Mouse (Mus musculus): Measurements from ENCODE around the gene Bloc1s6.
A peak's percentile ranks its signal among the peaks of the same experiment; 100 is the strongest.

The Bloc1s6 gene

DNA sequence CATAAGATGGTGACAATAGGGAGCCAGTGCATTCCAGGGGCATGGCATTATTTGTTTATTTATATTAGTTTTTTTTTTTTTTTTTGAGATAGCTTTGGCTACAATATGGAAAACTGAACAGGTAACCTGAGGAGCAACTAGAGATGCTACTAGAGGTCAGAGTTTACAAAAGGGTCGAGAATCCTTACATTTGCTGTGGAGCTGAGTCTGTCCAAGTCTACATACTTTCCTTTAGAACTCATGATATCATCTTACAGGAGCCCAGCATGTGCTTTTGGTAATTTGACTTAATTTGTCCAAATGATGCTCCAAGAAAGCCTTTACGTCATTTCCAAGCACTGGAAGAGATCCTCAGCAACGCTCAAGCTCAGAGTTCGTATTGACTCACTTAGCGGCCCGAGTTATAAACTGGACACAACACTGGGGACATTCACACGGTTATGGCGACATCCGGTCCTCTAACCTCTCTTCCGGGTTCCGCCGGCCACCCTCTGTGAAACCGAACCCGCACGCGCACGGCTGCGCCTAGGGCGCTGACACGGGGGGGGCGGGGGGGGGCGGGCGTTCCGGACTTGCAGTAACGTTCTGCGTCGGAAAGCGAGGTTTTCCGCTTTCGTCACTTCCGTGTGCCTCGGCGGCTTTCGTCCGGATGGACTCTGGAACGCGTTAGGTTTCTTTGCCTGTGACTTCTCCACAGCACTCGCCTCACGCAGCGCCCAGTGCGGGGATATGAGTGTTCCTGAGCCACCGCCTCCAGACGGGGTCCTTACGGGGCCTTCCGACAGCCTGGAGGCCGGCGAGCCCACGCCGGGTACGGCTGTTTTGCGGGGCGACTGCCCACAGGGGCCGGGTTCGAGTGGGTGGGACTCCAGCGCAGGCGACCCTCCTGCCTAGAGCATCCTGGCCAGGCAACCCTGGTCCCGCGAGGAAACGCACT lies at the start of gene Bloc1s6:
Bloc1s6 (plus strand) TSS at position 610 of the 937 bp plus-strand sequence.
- peak; percentile 91 for DNase-seq (ENCODE audit: low read depth, low spot score)

DNA sequence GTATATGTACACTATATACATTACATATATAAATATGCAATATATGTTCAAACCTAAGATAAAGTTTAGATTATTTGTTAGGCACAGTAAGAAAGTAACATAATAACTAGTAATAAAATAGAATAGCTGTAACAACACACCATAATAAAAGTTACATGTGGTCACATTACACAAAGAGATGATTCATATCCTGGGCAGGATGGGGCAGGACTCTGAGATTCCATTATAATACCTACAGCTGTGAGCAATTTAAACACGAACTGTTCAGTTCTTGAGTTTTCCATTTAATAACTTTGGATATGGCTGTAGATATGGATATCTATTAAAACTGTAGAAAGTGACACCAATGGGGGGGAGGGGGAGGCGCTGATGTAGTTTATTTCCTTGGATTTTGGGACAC lies 40.8 kb upstream of the Bloc1s6 start:
- no peak for DNase-seq (ENCODE audit: low read depth, low spot score)

DNA sequence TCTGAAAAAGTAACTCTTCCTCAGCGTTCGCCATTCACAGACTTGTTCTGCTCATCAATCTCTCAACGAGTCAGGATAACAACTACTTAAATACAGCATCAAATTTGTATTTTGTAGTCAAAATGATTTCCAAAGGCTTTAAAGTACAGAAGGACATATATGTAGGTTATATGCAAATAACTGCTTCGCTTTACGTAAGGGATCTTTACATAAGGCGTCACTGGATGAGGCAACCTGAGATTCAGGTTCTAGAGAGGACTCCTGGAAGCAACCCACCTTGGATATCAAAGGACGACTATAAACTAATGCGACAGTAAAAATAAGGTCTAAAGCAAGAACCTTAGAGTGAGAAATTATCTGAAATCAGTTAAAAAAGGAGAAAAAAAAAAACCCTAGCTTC lies 37.3 kb upstream of the Bloc1s6 start:
- DNase-seq (ENCODE audit: low read depth, low spot score): no peak

DNA sequence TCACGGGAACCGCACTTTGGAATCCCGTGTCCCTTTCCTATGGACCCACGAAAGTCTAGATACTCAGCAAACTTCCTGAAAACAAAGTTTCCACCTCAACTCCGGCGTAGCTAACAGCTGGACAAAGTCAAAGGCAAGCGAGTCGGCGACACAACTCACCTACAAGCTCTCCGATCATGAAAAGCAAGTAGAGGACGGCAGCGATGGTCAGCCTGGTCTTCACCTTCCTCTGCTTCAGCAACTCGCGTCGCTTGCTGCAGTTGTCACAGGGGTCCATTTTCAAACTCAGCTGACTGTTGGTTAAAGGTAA lies 36.5 kb upstream of the Bloc1s6 start:
- DNase-seq (ENCODE audit: low read depth, low spot score): peak; percentile 2

DNA sequence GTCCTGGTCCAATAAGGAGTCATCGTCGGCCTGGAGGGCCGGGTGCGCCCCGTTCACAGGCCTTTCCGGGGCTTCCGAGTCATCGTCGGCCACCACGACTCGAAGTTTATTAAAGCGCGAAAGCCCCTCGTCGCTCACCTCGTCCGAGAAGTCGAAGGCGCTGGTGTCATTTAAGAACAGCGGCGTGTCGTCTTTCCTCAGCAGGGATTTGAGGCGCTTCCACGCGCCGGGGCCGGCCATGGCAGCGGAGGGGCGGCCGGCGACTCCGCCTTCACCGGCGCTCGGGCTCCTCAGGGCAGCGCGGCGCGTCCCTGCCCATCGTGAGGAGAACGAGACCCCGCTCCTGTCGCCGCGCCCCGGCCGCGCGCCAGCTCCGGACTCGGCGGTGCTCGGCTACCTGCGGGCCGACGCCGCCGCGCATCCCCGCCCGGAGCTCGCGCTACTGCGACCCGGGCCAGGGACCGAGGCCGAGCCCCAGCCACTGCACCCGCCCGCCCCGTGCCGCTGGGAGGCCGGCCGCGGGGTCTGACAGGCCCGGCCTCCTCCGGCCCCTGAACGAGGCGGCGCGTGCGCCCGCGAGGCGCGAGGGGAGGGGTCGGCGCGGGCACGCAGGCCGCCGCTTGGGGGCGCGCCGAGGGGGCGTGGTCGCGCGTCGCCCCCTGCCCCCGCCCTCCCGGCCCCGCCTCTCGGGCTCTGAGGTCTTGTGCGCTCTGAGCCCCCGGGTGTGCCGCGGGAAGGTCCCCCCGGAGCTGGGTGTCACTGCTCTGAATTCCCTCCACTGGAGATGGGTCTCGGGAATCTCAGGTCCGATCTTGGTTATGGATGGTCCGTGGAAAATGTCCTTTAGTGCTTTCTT lies 35.9 kb upstream of the Bloc1s6 start, which contains the start of gene Slc30a4:
Slc30a4 (minus strand) TSS at position 483 of the 856 bp plus-strand sequence.
- peak; percentile 56 for DNase-seq (ENCODE audit: low read depth, low spot score)

DNA sequence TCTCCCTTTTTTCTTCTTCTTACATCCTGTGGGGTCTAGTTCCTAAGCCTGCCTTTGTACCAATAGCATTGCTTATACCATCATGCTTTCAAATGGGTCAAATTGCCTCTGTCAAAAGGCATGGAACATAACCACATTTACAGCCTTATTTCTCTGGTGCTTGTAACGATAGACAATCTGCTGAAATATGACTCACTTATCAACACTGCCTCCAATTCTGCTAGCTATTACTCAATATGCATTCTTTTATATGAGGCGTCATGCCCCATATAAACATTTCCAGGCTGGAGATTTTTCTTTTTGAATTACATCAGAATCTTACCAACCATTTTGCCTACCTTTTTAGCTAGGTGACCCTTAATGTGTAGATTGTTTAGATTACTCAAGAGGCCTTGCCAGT lies 33.7 kb upstream of the Bloc1s6 start:
- no peak for DNase-seq (ENCODE audit: low read depth, low spot score)

DNA sequence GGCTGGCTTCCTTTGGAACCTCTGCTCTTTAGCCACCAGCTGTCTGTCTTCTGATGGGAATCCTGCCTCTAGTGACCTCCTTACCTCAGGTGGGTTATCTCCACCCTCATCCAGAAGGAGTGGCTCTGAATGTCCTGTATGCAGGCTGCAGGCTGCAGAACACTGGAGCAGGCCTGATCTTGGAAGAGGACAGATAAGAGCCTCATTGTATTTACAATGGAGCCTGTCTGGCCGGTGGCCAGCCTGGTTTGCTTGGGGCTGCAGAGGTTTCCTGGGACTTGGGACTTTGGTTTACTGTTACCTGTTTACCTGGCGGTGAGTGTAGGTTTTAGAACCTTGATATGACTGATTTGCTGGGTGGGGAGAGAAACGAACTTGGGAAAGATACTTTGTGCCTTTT lies 30.2 kb upstream of the Bloc1s6 start:
- no peak for DNase-seq (ENCODE audit: low read depth, low spot score)

DNA sequence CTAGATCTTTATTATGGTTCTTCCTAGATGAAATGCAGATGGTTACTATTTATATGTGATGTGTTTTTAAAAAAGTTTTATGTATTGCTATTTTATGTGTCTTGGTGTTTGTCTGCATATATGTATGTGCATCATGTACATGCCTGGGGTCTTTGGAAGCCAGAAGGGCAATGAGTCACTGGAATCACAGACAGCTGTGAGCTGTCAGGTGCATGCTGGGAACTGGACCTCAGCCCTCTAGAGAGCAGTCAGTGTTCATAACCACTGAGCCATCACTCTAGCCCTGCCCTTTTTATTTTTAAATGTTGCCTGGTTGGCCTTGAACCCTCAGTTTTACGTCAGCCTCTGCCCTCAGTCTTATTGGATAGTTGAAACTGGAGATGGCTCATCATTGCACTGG lies 29.1 kb upstream of the Bloc1s6 start:
- DNase-seq (ENCODE audit: low read depth, low spot score): no peak

DNA sequence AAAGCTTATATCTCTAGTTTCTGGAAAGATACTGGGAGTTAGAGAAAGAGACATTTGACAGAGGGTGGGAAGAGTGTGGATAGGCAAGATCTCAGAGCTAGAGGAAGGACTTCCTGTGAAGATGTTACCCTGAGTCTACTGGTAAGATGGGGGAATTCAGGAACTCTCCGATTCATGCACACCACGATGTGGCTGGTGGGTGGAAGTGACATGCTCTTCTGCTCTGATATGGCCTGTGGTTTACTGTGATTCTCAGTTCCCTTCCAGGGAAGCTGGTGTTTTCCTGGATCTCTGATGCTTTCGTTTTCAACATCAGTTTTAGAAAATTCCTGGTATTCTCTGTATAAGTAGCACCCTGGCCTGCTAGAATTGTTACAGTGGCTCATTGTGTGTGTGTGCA lies 26.4 kb upstream of the Bloc1s6 start:
- no peak for DNase-seq (ENCODE audit: low read depth, low spot score)

DNA sequence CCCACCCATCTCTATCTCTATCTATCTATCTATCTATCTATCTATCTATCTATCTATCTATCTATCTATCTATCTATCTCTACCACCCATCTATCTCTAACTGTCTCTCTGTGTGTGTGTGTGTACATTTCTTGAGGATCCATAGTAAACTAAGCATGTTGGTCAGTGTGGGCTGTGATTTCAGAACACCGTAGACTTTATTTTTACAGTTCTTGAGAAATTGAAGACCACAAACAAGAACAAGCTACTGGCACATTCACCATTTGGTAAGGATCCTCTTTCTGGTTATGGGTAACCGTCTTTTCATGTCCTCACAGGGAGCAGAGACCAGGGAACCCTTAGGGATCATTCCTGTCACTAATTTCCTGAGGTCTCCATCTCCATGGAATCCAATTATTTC lies 25.5 kb upstream of the Bloc1s6 start:
- DNase-seq (ENCODE audit: low read depth, low spot score): no peak

DNA sequence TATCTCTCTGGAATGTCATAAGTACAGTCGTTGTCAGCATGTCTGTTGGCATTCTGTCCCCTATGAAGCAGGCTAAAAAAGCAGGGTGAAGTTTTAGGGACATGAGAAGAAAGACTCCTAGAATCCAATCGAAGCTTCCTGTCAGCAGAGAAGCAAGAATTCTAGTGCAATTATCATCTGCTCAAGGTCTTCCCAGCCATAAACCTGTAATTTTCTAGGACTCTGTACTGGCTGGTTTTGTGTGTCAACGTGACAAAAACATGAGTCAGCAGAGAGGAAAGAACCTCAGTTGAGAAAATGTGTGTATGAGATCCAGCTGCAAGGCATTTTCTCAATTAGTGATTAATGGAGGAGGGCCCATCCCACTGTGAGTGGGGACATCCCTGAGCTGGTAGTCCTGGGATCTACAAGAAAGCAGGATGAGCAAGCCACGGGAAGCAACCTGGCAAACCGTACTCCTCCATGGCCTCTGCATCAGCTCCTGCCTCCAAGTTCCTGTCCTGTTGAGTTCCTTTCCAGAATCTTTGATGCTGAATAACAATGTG lies 23.1 kb upstream of the Bloc1s6 start:
- no peak for DNase-seq (ENCODE audit: low read depth, low spot score)

DNA sequence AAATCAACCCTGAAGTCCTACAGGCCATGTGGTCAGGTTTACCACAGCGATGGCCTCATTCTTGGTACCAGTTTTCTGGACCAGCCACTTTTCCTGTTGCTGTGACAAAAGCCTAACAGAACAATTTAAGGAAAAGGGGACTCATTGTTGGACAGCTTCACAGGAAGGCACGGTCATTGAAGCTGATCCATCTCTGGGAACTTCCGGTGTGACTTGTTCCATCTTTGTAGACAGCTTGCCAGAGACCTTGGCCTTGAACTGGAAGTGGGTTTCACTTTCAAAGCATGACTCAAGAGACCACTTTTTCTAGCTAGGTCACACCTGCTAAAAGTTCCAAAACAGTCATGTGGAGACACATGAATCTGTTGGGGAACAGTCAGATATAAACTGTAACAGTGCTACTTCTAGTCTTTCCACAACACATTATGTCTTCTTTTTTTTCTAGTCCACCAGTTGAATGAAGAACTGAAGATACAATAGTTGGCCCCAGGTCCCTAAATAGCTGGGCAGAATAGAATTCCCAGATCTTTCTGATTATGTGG lies 21.9 kb upstream of the Bloc1s6 start:
- DNase-seq (ENCODE audit: low read depth, low spot score): no peak

DNA sequence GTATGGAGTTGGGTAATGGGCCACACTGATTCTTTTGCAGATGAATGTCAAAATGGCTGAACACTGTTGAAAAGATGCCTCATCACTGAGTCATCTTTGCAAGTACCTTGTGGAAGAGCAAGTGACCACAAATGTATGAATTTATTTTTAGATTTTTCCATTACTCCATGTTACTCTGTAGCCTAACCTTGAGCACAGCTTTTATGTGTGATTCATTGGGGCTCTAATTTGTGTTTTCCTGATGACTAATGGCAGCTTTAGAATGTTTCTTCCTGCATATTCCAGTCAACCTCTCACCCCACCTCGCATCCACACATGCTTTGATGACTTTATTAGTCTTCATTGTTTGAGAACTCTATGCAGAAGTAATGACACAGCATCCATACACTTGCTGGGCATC lies 19.1 kb upstream of the Bloc1s6 start:
- DNase-seq (ENCODE audit: low read depth, low spot score): no peak

DNA sequence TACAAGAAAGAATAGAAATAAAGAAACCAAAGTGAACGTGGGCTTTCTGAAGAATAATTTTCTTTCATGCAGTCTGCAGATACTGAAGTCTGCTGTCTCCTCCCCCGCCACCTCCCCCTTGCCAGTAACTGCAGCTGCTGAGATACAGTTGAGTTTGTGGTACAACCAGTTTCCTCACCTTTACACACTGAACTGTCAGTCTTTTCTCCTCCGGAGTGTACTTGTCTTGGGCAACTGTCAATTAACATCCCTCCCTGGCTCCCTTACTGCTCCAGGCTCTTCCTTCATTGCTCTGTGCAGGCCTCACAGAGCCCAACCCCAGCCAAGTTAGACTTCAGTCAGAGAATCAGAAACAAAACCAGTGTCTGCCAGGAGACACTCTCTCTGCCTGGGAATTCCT lies 17.7 kb upstream of the Bloc1s6 start:
- DNase-seq (ENCODE audit: low read depth, low spot score): no peak

DNA sequence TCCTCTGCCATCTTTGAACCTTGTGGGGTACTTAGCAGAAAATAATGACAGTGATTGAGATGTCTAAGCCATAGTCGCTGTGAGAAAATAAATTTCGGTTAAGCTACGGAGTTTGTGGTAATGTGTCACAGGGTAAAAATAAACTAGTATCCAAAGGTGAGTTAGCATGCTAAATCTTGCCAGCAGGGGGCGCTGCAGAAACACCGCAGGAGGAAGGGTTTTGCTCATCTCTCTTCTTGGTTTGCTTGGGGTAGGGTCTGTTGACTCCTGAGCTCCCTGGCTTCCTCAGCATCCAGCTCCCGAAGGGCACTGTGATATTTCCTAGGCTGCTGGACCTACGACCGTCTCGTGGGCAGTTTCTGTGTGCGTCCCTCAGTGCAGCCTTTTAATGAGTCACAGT lies 12.7 kb upstream of the Bloc1s6 start:
- peak; percentile 36 for DNase-seq (ENCODE audit: low read depth, low spot score)

DNA sequence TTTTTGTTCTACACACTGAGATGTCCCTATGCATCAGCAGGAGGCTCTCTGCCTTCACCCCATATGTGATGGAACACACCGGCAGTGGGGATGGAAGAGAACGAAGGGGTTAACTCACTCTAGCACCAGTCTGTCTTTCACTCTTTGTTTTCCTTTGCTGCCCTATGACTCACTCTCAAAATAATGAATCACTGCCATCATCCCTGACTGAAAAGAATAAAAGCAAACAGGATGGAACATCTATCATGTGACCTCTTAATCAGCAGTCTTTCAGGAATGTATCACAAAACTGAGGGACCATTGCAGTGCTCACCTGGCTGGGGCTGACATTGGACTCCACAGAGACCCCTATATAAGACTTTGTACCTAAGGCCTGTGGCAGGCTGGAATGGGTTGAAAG lies 6.8 kb upstream of the Bloc1s6 start:
- no peak for DNase-seq (ENCODE audit: low read depth, low spot score)

DNA sequence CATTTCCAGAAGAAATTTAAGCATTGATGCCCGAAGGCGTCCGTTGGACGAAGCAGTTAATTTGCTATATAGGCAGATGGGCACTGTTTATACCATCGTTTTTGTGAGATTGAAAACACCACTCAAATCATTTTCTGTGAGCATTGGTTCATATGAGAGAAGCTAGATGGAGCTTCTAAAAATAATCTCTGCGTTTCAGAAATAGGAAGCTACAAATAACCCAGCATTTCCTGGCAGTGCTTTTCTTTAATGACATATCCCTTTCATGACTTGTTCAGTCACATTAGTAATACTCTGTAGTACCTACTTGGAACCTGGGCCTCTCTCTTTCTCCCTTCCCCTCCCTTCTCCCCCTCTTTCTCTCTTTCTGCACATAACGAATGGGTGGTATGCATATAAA lies 720 bp downstream of the Bloc1s6 start:
- no peak for DNase-seq (ENCODE audit: low read depth, low spot score)

DNA sequence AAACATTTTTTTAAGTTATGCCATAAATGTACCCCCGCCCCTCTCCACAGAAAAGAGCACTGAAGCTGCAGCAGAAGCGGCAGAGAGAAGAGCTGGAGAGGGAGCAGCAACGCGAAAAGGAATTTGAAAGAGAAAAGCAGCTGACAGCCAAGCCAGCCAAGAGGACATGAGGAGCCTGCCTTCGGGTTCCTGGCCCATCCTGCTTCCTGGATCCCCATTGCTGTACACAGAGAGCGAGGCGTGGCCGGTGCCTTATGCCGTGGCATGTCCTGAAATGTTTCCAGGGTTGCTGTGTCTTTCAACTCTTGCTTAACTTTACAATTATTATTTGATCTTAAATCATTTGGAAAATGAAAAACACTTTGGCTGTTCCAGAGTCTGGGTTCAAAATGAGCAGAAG lies 8.2 kb downstream of the Bloc1s6 start:
- no peak for DNase-seq (ENCODE audit: low read depth, low spot score)

DNA sequence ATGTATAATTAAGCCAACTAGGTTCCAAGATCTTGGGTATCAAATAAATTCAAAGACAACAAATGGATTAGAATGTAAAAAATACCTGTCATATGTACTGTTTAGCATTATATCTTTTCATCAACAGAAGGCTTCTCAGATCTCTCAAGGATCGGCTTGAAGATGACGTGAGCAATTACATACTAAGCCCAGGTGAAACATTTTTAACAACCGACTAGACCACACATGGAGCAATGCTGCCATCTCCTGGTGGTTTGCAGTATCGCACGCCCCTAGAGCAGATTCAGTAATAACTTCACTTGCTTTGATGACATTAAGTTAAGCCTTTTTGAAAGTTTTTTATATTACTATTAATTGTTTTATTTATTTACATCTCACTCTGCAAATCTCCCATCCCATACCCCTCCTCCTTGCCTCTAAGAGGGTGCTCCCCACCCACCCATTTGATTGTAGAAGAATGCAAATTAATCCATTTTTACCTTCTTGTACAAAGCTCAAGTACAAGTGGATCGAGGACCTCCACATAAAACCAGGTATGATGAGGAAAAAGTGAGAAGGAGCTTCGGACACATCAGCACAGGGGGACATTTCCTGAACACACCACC lies 15.5 kb downstream of the Bloc1s6 start:
- DNase-seq (ENCODE audit: low read depth, low spot score): peak; percentile 40

DNA sequence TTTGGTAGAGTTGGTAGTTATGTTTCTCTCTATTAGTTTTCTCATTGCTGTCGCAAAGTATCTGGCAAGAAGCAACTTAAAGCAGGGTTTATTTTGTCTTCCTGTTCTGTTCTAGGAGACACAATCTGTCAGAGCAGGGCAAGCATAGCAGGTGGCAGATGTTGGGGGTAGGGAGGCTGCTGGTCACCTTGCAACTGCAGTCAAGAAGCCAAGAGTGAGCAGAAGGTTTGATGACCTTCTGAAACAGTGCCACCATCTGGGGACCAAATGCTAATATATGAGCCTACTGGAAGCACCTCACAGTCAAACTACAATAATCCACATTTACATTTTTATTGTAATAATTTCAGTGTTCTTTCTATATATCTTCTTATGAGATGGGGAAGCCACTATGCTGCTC lies 21.5 kb downstream of the Bloc1s6 start:
- no peak for DNase-seq (ENCODE audit: low read depth, low spot score)

DNA sequence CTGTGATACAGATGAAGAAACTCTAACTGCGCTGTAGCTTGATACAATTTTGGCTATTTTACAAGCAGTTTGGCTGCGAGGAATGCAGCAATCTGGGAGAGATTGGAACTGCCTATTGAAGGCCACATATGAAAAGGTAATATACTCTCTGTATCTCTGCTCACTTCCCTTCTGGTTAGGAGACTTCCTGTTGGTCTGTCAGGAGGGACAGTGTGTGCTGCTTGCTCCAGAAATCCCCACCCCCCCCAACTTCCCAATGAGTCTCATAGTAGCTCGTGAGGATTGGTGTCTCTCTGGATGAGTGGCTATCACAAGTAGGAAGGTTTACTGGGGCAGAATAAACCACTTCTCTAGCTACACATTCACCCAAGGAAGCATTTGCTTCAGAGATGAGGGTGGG lies 24.7 kb downstream of the Bloc1s6 start:
- no peak for DNase-seq (ENCODE audit: low read depth, low spot score)

DNA sequence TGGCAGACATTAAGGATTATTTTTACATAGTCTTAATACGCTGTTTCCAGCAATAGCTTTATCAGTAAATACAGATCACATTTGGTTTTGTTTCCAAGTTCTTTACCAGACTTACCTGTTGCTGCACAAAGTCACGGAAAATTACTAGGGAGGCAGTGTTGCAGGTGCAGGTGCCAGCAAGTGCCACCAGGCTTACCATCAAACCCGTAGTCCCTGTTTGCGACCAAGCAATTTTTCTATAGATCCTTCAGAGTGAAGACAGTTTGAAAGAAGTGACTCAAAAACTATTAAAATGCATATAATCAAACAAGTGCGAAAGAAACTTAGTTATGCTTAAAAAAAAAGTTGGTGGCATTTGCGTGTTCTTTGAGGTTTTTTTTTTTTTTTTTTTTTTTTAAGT lies 26.2 kb downstream of the Bloc1s6 start:
- DNase-seq (ENCODE audit: low read depth, low spot score): no peak

Data from R1 (cell line).